Mouse (Mus musculus): ENCODE measurements at regions not wholly inside any gene's neighbourhood (a gene's known extent, or its start where the extent isn't known, plus 50 kb on each side); places are given as distances from the start of the nearest gene placed in this dataset.

DNA sequence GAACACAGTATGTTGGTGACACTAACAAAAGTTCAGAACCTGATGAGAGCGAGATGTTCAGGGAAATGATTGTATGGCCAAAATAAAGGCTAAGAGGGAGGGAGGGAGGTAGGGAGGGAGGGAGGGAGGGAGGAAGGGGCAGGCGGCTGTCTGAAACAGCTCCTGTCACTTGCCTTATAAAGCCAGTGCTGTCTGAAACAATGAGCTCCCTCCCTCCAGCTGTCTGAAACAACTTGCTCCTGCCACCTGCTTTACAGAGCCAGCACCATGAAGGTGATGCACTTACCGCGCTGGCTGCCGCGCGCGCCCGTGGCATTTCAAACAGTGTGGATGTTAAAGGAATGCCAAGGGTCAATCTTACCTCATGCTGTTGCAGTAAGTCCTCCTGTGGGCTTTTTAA lies 571.9 kb downstream of the 1700064H15Rik start:
- Histone ChIP-seq H3K4me3 (ENCODE audit: control insufficient read depth, low read depth, low read length) (no peak overlapping the region), H3K27me3 (ENCODE audit: control insufficient read depth, insufficient read depth, low read length) (no peaks in the 10 kb centered on the region), H3K27ac (ENCODE audit: control insufficient read depth, insufficient read depth, low read depth, low read length) (no peak overlapping the region), H3K36me3 (ENCODE audit: control insufficient read depth, insufficient read depth, low read length) (no peaks in the 10 kb centered on the region), H3K4me1 (ENCODE audit: control insufficient read depth, insufficient read depth, low read length) (no peaks in the 10 kb centered on the region)
- TF ChIP-seq CTCF (IDR thresholded peaks at IDR 0.05; ENCODE audit: control insufficient read depth, insufficient read depth, insufficient replicate concordance, low read depth, low read length): no peak
- TF ChIP-seq POLR2A (IDR thresholded peaks at IDR 0.05; ENCODE audit: control insufficient read depth, low read depth, low read length): no peak

DNA sequence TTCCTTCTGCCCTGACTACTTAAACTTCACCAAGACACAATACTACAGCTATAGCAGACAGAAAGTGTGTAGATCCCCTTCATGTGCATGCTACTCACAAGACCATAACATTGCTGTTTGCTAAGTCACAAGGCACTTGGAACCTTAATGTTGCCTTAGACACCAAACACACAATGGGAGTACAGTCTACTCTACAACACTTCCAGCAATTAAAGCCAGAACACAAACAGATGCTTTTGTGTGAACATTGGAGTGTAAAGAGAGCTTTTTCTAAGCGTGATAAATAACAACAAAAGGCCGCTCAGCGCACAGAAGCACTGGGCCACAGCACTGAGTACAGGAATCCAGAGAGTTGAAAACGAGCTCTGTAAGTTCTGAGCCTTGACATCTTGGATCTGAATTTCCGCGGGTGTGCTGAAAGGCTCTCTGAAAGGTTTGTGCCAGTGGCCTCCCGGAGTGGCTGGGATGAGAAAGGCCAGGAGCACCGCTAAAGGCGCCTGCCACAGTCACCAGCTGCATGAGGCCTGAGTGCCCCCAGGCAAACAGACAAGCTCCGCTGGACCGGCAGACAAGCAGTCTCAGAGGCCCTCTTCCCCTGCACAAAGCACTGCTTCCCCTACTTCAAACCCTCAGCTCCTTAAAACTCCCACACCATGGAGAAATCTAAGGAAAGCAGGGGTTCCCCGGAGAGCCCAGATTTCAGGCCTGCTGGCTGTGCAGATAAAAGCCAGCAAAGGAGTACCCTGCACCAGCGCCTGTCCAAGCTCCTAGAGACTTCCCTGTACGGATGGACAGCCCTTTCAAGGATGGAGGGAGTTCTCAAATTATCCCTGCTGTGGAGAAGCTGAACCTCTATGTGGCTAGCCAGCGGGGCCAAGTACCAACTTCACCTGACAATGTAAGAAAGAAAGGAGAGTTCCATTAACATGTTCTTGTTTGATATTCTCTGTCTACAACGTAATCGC lies 568.3 kb downstream of the 1700064H15Rik start:
- Histone ChIP-seq H3K4me3 (ENCODE audit: control insufficient read depth, low read depth, low read length) (no peak overlapping the region), H3K36me3 (ENCODE audit: control insufficient read depth, insufficient read depth, low read length) (no peaks in the 10 kb centered on the region), H3K4me1 (ENCODE audit: control insufficient read depth, insufficient read depth, low read length) (no peaks in the 10 kb centered on the region), H3K27ac (ENCODE audit: control insufficient read depth, insufficient read depth, low read depth, low read length) (no peak overlapping the region), H3K27me3 (ENCODE audit: control insufficient read depth, insufficient read depth, low read length) (no peaks in the 10 kb centered on the region)
- no peak for TF ChIP-seq CTCF (IDR thresholded peaks at IDR 0.05; ENCODE audit: control insufficient read depth, insufficient read depth, insufficient replicate concordance, low read depth, low read length)
- TF ChIP-seq POLR2A (IDR thresholded peaks at IDR 0.05; ENCODE audit: control insufficient read depth, low read depth, low read length): no peak

DNA sequence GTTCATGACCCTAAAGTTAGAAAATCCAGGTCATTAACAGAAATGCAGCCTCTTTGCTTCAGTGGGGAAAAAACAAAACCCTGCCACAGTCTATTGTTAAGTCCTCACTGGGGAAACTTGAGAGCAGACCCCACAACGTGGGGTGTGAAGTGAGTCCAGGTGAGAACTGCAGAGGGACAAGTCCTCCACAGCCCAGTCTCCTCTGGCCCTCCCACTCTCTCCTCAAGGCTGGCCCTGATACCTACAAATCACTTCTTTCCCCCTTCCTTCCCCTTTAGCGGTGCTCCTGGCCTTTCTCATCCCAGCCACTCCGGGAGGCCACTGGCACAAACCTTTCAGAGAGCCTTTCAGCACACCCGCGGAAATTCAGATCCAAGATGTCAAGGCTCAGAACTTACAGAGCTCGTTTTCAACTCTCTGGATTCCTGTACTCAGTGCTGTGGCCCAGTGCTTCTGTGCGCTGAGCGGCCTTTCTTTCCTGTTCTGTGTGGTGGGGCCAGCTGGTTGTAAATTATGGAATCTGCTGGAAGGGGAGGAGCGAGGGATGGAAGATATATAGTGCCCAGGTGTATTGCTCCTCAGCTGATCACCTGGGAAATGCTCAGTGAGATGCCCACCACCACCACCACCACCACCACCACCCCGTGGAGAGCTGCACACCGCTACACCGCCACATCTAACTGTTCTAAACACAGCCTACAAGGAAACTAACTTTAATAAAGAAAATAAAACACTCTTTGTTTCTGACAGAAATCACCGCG lies 566.8 kb downstream of the 1700064H15Rik start:
- Histone ChIP-seq H3K27ac (ENCODE audit: control insufficient read depth, insufficient read depth, low read depth, low read length) (no peak overlapping the region), H3K27me3 (ENCODE audit: control insufficient read depth, insufficient read depth, low read length) (no peaks in the 10 kb centered on the region), H3K4me3 (ENCODE audit: control insufficient read depth, low read depth, low read length) (no peak overlapping the region), H3K4me1 (ENCODE audit: control insufficient read depth, insufficient read depth, low read length) (no peaks in the 10 kb centered on the region), H3K36me3 (ENCODE audit: control insufficient read depth, insufficient read depth, low read length) (no peaks in the 10 kb centered on the region)
- no peak for TF ChIP-seq CTCF (IDR thresholded peaks at IDR 0.05; ENCODE audit: control insufficient read depth, insufficient read depth, insufficient replicate concordance, low read depth, low read length)
- TF ChIP-seq POLR2A (IDR thresholded peaks at IDR 0.05; ENCODE audit: control insufficient read depth, low read depth, low read length): no peak

DNA sequence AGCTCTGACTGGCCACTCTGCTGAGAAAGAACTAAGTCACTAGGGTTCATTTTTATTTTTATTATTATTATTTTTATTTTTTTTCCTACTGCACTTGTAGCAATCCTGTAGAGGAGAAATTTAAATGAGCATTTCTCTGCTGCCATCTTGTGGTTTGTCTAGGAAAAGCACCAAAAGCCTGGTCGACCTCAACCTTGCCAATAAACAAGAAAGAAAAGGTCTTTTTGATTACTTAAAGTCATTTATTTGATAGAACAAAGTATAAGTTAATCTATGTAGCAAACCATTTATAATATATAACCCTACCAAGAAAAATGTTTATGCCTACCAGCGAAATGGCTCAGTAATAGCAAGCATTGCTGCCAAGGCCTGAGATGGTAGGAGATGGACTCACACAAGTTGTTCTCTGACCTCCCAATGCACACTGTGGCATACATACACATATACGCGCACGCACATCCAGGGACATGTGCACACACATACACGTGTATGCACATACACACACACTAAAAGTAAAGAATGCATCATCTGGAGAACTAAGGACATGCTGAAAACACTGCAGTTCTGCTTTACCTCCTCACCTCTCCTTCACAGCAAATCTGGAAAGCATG lies 566.1 kb downstream of the 1700064H15Rik start:
- no peak overlapping the region for H3K27ac ChIP-seq (ENCODE audit: control insufficient read depth, insufficient read depth, low read depth, low read length)
- no peaks in the 10 kb centered on the region for H3K4me1 ChIP-seq (ENCODE audit: control insufficient read depth, insufficient read depth, low read length)
- H3K4me3 ChIP-seq (ENCODE audit: control insufficient read depth, low read depth, low read length): no peak overlapping the region
- no peak for TF ChIP-seq CTCF (IDR thresholded peaks at IDR 0.05; ENCODE audit: control insufficient read depth, insufficient read depth, insufficient replicate concordance, low read depth, low read length)
- no peak for TF ChIP-seq POLR2A (IDR thresholded peaks at IDR 0.05; ENCODE audit: control insufficient read depth, low read depth, low read length)
- H3K27me3 ChIP-seq (ENCODE audit: control insufficient read depth, insufficient read depth, low read length): no peaks in the 10 kb centered on the region
- no peaks in the 10 kb centered on the region for H3K36me3 ChIP-seq (ENCODE audit: control insufficient read depth, insufficient read depth, low read length)

DNA sequence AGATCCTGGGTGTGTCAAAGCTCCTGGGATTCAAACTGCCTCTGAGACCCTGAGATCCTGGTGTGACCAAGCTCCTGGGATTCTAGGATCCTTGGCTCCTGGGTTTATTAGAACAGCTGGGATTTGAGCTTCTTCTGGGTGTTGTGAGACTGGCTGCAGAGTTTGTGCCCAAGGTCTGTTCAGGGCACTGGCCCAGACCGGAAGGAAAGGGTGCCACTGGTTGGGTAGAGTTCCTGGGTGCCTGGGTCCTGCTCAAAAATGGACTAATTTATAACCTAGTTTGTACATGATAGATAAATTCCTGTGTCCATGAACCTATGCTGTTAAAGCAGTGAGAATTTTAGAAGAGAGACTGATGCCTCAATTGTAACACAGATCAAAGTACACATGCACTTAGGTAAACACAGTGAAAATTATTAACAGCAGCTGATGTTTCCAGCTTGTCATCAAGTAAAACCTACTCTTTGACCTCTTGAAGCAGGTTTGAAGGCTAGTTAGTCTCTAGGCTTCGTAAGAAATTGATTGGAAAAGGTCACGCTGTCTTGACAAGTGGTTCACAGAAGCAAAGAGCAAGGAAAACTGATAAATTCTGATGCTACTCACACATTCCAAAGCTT lies 561.2 kb downstream of the 1700064H15Rik start:
- H3K27me3 ChIP-seq (ENCODE audit: control insufficient read depth, insufficient read depth, low read length): no peaks in the 10 kb centered on the region
- H3K36me3 ChIP-seq (ENCODE audit: control insufficient read depth, insufficient read depth, low read length): no peaks in the 10 kb centered on the region
- no peak overlapping the region for H3K27ac ChIP-seq (ENCODE audit: control insufficient read depth, insufficient read depth, low read depth, low read length)

More for the DNA sequence above, 561.2 kb downstream of the 1700064H15Rik start:
- no peaks in the 10 kb centered on the region for H3K4me1 ChIP-seq (ENCODE audit: control insufficient read depth, insufficient read depth, low read length)
- H3K4me3 ChIP-seq (ENCODE audit: control insufficient read depth, low read depth, low read length): no peak overlapping the region
- TF ChIP-seq POLR2A (IDR thresholded peaks at IDR 0.05; ENCODE audit: control insufficient read depth, low read depth, low read length) (no peak), CTCF (IDR thresholded peaks at IDR 0.05; ENCODE audit: control insufficient read depth, insufficient read depth, insufficient replicate concordance, low read depth, low read length) (no peak)

All from testis, adult 2 months (tissue).